Mouse (Mus musculus) 416B (cell line): ENCODE results near the gene Gm15557.
A peak's percentile ranks its signal among the peaks of the same experiment; 100 is the strongest.

Source experiments
- DNase-seq: peaks from one replicate; pipeline ENCODE4 v3.0.0; 2011; ENCODE audit warnings: low read depth

Gm15557 gene

GRCm38 (mm10) chr2:155952006-155952405, 11.5 kb downstream of the Gm15557 start:
- DNase-seq = peak; percentile 78

- peak; percentile 95 for DNase-seq
Measured at GRCm38 (mm10) chr2:155956134-155957059, 15.9 kb downstream of the Gm15557 start, which contains the start of gene Cep250. Cep250 (plus strand) TSS chr2:155956458.

DNA sequence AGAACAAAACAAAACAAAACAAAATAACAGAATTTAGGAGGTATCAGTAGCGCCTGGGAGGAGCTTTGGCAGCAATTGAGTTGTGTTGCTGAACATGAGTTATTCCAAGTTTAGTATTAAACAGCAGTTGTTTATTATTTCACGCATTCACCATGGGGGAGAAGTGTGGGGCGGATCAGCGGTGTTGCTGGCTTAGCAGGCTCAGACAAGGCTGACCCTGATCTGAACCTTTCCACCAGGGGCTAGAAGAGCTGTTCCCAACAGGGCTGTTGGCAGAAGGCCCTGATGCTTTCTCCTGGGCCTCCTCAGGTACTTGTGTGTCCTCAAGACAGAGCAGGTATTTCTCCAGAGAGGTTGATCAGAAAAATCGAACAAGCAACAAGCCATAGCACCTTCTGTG, 19.5 kb downstream of the Gm15557 start:
- DNase-seq = no peak

DNA sequence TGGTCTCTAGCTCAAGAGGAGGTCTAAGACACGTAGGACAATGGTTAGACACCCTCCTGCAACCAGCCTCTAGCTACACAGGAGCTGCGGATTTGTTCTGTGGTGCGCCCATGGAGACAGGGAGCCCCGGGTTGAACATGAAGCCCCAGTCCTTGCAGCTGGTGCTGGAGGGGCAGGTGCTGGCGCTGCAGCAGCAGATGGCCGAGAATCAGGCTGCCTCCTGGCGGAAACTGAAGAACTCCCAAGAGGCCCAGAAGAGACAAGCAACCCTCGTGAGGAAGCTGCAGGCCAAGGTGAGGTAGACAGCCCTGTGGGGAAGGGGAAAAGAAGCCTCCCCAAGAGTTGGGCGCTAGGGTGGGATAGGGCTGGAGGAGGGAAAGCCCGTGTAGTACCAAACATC, 21.3 kb downstream of the Gm15557 start:
- no peak for DNase-seq

DNA sequence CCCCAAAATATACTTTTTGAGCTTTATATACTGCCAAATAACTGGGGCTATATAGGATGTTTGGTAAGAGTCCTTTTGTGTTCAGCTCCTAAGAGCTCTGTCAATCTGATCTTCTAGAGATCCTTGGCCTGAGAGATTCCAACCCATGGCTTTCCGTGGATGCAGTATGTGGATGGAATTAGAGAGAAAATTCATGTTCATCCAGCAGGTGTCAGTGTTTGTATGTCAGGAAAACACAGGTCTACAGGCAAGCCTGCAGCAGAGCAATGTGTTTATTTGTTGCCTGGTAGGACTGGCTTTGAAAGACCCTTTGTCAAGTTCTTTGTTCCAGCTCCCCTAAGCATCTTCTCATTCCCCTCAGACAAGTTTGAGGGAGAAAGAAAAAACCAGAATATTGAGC, 22.5 kb downstream of the Gm15557 start:
- DNase-seq = peak; percentile 67

DNA sequence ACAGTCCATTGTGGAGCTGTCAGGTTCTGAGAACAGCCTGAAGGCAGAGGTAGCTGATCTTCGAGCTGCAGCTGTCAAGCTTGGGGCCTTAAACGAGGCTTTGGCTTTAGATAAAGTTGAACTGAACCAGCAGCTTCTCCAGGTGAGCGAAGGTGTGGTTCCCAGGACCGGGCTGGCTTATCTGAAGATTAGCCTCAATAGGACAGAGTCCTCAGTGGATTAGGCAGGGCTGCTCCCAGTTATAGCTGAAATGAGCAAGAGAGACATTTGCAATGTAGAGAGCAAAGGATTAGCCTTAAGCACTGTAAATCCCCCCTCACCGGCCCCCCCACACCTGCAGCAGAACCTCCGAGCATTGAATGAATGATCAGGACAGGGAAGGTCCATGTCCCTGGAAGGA, 32.8 kb downstream of the Gm15557 start:
- DNase-seq = no peak

- no peak for DNase-seq
Measured at GRCm38 (mm10) chr2:155974087-155974731, 33.7 kb downstream of the Gm15557 start.

DNA sequence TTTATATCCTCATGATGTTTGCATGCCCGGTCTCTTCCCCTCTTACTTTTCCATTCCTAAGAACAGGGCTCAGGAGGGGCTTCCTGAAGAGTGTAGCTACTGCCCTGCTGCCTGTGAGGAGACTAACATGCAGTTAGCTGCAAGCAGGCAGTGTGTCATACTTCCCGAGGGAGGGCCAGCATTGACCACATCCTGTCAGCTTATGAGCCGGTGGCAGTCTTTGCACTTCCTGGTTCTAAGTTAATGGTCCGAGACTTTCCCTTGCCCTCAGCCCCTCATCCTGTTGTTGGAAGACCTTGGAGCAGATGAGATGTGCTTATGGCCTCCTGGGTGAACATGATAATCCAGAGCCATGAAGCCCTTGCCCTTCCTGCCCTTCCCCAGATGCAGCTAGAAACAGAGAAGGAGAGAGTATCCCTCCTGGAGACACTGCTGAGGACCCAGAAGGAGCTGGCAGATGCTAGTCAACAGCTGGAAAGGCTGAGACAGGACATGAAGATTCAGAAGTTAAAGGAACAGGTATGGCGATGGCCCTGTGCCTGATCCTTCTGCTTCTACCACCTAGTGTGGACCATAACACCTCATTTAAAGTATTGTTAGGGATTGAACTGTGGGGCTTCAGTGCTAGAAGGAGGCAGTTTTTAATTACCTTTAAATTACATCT, 38.9 kb downstream of the Gm15557 start:
- DNase-seq = peak; percentile 94

- no peak for DNase-seq
Measured at GRCm38 (mm10) chr2:155985776-155986175, 45.2 kb downstream of the Gm15557 start.

DNA sequence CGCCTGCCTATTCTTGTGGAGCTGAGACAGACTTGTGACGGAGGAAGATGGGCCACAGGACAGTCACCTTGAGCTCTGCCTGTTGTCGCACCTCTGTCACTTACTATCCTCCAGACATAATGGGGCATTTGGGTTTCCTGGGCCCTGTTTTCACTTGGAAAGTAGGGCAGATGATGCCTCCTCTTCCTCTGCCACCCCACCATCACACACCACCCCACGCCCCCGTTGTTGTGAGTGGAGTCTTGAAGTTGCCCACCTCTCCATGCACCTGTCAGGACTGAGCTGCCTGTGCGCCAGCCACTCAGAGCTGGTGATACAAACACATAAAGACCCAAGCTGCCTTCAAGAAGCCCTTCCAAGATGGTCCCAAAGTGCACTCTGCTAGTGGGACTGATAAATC, 46.6 kb downstream of the Gm15557 start:
- no peak for DNase-seq

GRCm38 (mm10) chr2:155989085-155989484, 48.6 kb downstream of the Gm15557 start:
- no peak for DNase-seq

- no peak for DNase-seq
Measured at GRCm38 (mm10) chr2:155991151-155991550, 50.6 kb downstream of the Gm15557 start.

- no peak for DNase-seq
Measured at GRCm38 (mm10) chr2:155991863-155992321, 51.4 kb downstream of the Gm15557 start.
